Mouse (Mus musculus) right cerebral cortex, postnatal 14 days (tissue): Measurements from ENCODE around the gene Dpp6.

Source experiments
- DNase-seq: peaks from one replicate; pipeline ENCODE4 v3.0.0; 2022

The Dpp6 gene

DNA sequence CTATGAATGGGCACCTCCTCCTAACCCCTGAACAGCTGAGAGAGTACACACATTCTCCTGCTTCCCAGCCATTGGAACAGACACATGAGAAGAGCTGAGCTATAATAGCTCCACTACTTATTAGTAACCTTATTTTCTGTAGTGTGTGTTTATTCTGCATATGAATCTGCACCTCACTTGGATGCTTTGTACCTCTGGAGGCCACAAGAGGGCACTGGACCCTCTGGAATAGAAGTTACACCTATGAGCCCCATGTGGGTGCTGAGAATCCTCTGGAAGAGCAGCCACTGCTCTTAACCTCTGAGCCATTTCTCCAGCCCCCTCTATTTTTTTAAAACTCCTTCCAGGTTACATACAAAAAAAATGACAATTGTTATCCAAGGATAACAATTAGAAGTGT is 888.0 kb downstream of the Dpp6 start:
- DNase-seq, result no peak

- DNase-seq, result no peak
Observed at GRCm38 (mm10) chr5:27706551-27706950, 889.5 kb downstream of the Dpp6 start.

DNA sequence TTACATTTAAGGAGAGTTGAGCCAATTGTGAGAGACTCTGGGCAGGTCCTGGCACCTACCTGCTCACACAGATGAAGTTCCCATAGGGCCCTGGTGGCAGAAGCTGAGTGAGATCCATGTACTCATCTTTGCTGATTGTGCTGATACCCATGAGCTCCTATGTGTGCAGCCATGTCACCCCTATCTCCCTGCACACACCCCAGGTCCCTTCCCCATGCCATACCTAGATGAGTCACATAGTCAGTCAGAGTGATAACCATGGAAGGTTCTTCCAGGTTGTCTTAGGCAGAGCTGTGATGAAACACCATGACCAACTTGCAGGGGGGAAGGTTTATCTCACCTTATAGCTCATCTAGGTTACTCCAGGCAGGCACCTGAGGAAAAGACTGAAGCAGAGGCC is 890.3 kb downstream of the Dpp6 start:
- DNase-seq, result no peak

- DNase-seq, result no peak
Observed at GRCm38 (mm10) chr5:27708209-27708608, 891.2 kb downstream of the Dpp6 start.

- DNase-seq, result no peak
Observed at GRCm38 (mm10) chr5:27711461-27712192, 894.6 kb downstream of the Dpp6 start.

DNA sequence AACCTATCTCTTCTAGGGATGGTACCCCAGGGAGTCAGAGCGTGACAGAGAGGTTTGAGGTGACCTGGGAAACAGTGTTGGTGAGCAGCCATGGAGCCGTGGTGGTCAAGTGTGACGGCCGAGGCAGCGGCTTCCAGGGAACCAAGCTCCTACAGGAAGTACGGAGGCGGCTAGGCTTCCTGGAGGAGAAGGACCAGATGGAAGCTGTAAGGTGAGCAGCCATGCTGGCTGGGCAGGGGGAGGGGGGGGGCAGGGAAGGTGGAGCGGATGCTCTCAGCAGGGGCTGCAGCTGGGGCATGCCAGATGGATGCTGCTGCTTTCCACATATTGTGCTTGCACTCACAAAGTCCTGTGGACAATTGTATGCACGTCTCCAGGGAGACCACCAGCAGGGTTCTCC is 897.4 kb downstream of the Dpp6 start:
- no peak for DNase-seq

- no peak for DNase-seq
Observed at GRCm38 (mm10) chr5:27716026-27716425, 899.0 kb downstream of the Dpp6 start.

GRCm38 (mm10) chr5:27717301-27717700 is 900.3 kb downstream of the Dpp6 start:
- peak; percentile 36 for DNase-seq

DNA sequence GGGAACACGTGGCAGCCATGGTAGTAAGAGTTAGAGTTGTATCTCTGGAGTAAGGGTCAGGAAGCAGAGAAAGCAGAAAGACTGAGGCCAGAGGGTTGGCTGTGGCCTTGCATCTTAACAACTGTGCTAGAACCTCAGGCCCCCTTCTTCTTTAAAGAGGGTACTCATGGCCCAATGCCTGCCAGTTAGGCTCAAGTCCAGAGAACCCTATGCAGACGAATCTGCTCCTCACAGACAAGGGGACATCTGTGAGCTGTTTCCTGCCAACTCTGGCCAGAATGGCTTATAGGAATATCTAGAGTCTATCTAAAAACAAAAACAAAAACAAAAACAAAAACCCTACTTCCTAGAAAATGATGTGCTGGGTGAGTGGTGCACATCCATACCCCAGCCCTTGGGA is 902.3 kb downstream of the Dpp6 start:
- no peak for DNase-seq

- DNase-seq, result no peak
Observed at GRCm38 (mm10) chr5:27724460-27724859, 907.5 kb downstream of the Dpp6 start.

- peak; percentile 21 for DNase-seq
Observed at GRCm38 (mm10) chr5:27730666-27731065, 913.7 kb downstream of the Dpp6 start.

DNA sequence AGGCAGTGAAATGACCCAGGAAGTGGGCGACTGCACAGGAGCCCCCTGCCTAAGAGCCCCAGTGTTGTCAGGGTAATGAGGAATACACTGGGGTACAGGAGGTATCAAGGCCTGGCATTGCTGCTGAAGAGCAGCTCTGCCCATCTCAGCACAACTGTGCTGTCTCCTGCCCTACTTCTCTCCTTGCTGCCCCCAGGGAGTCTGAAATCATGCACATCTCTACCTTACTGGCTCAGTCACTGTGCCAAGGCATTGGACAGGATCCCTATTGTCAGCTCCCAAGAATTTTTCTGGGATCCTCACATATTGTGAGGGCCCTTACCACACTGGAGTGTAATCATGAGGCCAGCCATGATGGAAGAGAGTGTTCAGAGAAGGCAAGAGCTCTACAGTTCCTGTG is 914.4 kb downstream of the Dpp6 start:
- DNase-seq, result no peak

DNA sequence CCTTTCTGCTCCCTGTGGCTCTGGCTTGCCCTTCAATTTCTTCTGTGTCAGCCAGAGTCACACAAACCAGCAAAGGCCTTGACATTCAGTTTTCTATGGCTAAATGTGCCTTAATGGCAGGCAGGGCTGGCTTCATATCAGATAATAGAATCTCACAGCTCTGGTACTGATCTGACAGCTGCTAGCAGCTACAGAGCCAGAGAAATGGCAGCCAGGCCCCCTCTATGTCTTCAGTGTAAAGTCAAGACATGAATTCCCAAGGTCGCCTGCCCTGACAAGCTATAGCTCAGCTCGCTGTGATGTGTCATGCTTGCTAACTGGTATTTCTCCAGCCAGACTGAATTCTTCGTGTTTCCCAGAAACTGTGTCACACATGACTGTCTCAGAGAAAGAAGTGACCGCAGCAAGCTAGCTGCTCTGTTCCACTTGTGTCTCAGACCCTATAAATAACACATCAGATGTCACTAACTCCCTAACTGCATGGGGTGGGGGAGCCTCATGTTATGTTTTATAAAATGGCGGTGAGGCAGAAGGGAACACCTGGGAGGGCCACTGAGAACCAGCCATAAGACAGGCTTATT is 915.4 kb downstream of the Dpp6 start:
- DNase-seq, result no peak

- peak; percentile 45 for DNase-seq
Observed at GRCm38 (mm10) chr5:27737168-27737567, 920.2 kb downstream of the Dpp6 start.

DNA sequence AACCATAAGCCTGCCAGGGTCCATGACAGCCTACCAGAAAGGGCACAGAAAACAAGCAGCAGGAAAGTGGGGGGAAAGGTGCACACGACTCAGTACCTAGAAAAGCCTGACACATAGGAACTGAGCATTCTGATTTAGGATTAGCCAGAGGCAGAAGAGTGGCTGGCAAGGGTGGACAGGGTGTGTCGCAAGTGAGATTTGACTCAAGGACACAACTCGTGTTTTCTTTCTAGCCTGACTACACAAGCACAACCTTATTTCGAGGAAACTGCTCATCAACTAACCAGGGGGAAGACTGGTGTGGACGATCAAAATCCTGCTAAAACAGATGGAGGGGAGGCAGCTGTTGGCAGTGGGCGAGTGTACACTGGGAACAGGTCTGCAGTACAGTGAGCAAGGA is 922.2 kb downstream of the Dpp6 start:
- no peak for DNase-seq

DNA sequence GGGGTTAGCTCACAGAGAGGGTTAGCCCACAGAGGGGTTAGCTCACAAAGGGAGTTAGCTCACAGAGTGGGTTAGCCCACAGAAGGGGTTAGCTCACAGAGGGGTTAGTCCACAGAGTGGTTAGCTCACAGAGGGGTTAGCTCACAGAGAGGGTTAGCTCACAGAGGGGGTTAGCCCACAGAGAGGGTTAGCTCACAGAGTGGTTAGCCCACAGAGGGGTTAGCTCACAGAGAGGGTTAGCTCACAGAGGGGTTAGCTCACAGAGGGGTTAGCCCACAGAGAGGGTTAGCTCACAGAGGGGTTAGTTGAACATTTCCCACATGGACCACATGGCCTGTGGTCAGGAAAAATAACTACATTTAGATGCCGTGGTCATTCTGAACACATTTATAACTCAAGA is 927.9 kb downstream of the Dpp6 start:
- no peak for DNase-seq

GRCm38 (mm10) chr5:27765780-27766179 is 948.8 kb downstream of the Dpp6 start:
- DNase-seq, result no peak

GRCm38 (mm10) chr5:27767948-27768347 is 950.9 kb downstream of the Dpp6 start:
- no peak for DNase-seq
